Mouse (Mus musculus): ENCODE results near the gene Lum.

The Lum gene

DNA sequence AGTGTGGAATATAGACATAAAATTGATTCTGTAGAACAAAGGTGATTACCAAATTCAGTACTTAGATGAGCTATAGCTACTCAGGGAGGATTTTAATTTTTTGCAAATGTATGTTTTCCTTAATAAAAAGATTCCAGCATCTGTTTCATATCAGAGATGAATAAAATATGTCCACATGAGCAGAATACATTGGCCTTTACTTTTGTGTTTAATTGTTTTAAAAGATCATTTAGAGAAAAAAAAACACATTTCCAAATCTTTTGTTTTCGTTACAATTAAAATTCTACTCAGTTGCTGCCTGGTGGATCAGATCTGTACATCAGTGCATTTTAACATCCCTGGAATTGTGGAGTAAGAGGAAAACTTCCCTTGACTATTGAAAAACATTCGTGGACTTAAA is 41.7 kb downstream of the Lum start, which contains the start of gene Kera:
TSS of gene Kera (plus strand) at position 301 of the 400 bp plus-strand sequence.
- no peak for TF ChIP-seq GATA4 (IDR thresholded peaks at IDR 0.05; ENCODE audit: insufficient replicate concordance, low read length)
